Mouse (Mus musculus) left cerebral cortex, postnatal 25 days (tissue): ENCODE results near the gene Fam78b. TPM values are rescaled to one million over a fixed set of nuclear protein-coding genes. Genes with fewer than 3 reads are reported as not detected.
A peak's percentile ranks its signal among the peaks of the same experiment; 100 is the strongest.

Experiments
- DNase-seq, 2 experiments: peaks; one replicate each; pipeline ENCODE4 v3.0.0; 2022; ENCODE audit warnings: low spot score in 2 of 2, mixed read lengths in 1 of 2
- intact Hi-C: fragments of 180-260 bp; cut with DNase I; formaldehyde crosslinking; loops from one replicate; pipeline ENCODE4 v1.15.1; 2025
- total RNA-seq, 2 experiments: library from RNA; stranded (reverse); gene quantifications; 2 replicates each; pipeline ENCODE4 v1.2.3; 2021

Gene Fam78b
- total RNA-seq, 2 experiments from 2014 or later, result 36.7 to 36.9 TPM

DNA sequence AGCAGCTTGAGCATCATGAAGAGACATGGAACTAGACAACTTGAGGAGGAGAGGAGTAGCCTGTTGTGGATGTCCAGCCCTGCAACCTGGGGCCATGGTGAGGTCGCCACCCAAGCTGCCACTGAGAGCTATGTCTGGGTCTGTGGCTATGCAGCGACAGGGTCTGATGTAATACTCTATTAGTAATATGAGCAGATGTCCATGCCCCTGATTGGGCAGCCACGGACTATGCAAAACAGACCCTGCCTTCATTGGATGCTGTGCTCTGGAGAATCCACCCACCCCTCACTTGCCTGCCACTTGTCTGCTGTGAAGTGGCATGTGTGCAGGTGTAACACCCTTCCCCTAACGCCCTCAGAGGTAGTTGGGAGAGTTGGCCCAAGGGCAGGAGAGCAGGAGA is 125.1 kb downstream of the Fam78b start:
- intact Hi-C loops, result no loop called here

GRCm38 (mm10) chr1:167135748-167136147 is 134.5 kb downstream of the Fam78b start:
- intact Hi-C loops, result no loop called here
- peak in 1 of 2 experiments; percentile 68 for DNase-seq

More for the DNA sequence above, 125.1 kb downstream of the Fam78b start:
- no peak for DNase-seq
